Mouse (Mus musculus): ENCODE measurements around the gene Scimp. TPM values are rescaled to one million over a fixed set of nuclear protein-coding genes. Genes with fewer than 3 reads are reported as not detected.
"Not testable (repeated sequence)": the region's sequence is repeated elsewhere in the genome, so short reads cannot be mapped to it uniquely, and the experiment has no call there.

The Scimp gene
- total RNA-seq, 4 experiments from 2014 or later: 0.25 to 0.97 (median 0.53) TPM

DNA sequence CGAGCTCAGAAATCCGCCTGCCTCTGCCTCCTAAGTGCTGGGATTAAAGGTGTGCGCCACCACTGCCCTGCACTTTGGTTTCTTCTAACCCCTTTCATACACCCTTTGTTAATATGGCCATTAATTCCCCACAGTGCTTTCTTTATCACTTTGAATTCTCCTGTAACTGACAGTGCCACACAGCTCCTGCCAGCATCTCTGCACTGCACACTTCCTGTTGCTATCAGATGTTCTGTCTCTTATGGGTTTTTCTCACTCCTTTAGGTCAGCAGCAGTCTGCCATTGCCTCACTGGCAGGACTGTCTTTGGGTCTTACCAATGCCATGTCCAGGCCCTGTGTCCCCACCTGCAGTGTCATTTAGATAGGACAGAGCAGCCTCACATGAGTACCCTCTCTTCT is 41.6 kb downstream of the Scimp start:
- no peak for DNase-seq (ENCODE audit: low spot score)

DNA sequence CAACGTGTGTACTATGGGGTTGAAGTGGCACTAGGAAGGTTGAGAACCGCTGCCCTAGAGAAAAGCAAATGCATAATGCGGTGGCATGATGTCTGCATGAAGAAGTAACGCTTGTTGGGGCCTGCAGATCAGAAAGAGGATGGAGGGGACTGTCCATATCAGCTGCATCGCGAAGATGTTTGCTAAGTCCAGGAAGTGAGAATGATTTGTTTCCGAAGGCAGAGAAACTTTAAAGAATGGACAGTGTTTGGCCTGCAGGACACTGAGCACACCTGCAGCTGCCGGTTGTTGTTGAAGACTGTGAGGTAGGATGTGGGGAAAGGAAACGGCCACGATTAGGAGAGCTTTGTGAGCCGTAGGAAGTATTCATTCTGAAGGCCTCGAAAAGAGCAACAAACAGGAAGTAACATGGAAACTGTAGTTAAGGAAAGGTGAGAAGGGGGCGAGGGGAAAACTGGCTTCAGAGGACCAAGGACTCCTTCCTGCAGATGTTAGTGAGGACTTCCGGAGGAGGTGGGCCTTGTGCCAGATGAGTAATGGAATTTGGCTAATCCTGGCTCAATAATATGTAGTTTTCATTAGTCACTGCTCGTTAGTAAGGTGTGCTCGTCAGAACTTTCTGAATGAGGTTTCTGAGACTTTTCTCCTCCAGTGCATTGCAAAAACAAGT is 46.5 kb downstream of the Scimp start:
- DNase-seq (ENCODE audit: low spot score): peak; percentile 62

DNA sequence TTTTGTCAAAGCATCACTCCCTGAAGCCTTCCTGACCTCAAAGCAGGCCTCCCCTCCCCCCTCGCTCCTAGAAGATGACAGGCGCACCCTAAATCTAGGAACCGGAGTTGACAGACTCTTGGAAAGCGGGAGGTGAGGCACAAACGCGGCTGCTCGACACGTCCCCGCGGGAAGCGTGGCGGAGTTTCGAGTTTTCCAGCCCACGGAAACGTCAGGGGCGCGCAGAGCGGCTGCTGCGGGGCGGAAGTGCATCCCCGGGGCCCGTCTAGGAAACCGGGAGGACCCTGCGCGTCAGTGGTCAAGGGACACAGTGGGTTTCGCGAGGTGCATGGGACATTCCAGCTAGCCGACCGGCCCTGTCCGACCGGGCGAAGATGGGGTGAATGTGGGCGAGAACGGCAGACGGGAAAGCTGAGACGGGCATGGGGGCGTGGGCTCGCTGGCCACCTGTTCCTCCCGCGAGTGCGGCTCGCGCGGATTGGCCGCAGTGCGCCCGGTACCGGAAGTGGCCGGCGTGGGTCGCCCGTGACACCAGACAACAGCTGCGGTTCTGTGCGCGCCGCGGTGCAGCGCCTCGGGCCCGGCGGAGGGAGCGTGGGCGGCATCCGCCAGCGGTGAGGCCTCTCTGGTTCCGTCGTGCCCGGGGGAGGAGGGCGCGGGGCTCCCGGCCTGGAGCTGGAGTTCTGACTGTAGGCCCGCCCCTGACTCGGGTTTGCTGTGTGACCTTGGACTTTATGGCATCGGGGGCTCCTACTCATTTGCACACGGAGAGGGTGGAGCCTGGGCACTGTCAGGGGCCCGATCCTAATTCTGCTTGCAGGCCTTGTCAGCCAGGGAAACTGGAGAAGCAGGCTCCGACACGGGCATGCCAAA is 48.2 kb downstream of the Scimp start, which contains the start of gene Zfp3:
TSS of gene Zfp3 (plus strand) at position 274 of the 873 bp plus-strand sequence.
- DNase-seq (ENCODE audit: low spot score): peak; percentile 54

DNA sequence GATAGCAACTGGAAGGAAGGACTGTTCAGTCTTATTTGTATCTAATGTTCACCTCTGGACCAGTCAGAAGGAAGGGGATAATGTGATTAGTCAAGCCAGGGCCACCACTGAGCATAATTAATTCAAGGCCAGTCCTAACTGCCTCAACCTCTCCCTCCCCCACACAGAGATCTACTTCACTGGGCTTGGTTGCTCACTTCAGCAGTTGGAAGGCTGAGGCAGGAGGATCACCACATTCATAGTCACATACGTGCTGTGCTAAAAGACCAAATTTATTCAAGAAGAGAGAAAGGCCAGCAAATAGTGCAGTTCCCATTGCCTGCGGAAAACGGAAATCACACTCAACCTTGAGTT is 48.8 kb downstream of the Scimp start:
- no peak for DNase-seq (ENCODE audit: low spot score)

DNA sequence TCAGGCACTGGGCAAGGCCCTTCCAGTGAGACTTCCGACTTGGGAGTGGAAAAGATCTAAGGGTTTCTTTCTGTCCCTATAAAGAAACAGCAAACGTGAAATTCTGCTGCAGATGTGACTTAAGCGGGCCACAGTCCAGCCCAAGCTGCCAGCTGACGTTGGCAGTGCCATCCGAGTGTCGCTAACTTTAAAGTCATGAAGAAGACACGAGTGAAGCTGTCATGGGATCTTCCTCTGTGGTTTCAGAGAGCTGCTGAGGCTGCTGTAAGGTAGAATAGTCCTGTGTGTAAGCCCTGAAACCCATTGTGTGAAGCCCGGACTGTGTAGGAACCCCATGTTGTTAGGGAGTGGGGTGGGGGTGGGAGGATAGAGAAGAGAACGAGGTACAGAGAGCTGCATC is 49.7 kb downstream of the Scimp start:
- no peak for DNase-seq (ENCODE audit: low spot score)

DNA sequence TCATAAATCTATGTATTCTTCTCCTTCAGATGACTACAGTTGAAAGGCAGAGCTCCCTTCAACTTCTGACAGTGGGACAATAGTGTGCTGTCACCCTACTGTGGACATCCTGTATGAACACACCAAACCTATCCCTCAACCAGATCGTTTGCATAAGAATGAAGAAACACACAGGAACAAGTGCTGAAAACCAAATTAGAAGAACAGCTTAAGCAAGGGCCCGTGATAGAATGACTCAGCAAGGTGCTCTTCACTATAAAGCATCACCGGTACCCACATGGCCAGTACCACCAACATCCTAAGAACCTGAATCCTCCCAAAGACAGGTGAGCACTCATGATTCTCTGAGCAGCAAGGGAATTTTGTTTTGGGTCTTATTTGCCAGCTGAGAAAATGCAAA is 51.9 kb downstream of the Scimp start:
- not testable (repeated sequence) for DNase-seq (ENCODE audit: low spot score)

DNA sequence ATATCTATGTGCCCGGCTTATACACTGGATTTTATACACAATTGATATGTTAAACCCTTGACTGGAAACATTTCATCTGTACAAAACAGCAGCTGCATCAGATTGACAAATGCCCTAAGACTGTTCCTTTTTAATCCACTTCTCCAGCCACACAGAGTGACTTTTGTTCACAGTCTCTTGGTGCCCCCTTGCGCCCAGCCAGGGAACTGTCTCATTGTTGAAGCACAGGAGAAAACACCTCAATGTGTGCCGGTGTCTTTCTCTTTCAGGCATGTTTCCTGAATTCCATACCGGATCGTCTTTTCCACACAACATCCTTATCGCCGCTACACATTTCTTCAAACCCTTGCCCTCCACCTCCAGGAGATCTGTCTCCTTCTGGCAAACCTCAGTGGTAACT is 56.7 kb downstream of the Scimp start:
- DNase-seq (ENCODE audit: low spot score): peak; percentile 76

DNA sequence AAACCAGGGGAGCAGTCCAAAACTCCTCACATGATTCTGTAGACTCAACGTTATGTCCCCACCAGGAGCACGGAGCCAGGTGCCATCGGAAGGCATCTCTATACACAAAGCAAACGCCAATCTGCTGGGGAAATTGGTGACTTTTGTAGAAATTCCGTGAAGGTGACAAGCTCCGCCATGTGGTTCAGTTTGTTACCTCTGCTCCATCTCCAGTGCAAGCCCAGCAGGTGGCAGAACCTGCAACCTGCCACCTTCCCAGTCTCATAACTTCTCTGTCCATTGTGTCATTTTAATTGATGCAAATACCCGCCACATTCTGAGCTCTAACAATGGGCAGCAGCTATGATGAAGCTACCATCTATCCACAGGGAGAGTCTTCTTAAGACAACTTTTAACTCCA is 57.4 kb downstream of the Scimp start:
- no peak for DNase-seq (ENCODE audit: low spot score)

DNA sequence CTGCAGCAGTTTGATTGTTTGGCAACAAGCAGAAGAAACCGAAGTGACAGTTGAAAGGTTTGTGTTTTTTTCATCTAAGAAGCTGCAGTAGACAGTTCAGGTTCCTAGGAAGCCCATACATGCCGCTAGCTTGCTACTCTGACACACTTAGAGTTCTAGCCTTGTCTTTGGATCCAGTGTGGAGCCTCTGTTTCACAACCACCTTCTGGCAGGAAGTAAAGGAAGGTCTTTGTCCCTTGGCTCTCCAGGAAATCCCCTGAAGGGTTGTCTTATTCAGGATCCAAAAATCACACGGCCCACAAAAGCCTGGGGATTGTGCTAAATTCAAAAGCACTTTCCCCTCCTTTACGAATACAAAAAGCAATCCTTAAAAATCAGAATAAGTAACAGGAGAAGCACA is 57.9 kb downstream of the Scimp start:
- no peak for DNase-seq (ENCODE audit: low spot score)

DNA sequence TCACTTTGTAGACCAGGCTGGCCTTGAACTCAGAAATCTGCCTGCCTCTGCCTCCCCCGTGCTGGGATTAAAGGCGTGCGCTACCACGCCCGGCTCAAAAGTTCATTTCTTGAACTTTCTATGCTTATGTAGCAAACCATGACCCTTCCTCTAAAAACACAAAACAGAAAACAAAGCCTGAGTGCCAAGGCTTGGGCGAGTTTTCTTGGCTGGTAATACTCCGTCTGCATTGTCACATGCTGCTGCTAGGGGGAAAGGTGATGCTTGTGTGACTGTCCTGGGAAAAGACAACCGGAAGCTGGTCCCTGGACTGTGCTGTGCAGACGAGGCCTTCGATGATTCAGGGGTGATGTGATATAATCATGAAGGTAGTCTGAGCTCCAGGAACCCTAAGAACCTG is 59.2 kb downstream of the Scimp start:
- no peak for DNase-seq (ENCODE audit: low spot score)

DNA sequence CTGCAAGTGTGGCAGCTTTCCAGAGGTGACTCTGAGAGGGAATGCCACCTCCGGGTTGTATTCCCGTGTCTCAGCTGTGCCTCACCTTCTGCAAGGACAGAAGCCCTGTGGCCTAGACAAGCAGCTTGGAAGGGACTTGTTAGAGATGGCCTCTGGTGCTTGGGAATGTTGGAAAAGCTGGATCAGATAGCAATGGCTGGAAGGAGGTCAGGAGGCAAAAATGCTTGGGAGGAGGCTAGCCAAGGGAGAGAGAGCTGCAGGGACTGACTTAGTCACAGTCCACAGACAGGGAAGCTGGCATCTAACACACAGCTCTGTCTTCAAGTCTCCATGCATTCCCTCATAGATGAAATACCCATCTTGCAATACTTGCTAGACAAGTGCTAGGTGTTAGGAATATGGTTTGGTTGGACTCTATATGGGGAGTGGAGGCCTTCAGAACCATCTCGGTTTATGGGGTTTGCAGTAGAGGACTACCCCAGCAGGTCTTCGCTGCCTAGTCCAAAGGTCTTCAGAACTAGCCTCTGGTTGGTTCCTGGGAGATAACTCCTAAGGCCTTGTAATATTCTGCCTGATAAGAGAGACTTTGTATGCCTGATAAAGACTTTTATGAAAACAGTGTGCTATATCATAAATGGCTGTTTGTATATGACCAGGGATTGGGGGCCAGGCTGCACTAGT is 59.9 kb downstream of the Scimp start:
- no peak for DNase-seq (ENCODE audit: low spot score)

DNA sequence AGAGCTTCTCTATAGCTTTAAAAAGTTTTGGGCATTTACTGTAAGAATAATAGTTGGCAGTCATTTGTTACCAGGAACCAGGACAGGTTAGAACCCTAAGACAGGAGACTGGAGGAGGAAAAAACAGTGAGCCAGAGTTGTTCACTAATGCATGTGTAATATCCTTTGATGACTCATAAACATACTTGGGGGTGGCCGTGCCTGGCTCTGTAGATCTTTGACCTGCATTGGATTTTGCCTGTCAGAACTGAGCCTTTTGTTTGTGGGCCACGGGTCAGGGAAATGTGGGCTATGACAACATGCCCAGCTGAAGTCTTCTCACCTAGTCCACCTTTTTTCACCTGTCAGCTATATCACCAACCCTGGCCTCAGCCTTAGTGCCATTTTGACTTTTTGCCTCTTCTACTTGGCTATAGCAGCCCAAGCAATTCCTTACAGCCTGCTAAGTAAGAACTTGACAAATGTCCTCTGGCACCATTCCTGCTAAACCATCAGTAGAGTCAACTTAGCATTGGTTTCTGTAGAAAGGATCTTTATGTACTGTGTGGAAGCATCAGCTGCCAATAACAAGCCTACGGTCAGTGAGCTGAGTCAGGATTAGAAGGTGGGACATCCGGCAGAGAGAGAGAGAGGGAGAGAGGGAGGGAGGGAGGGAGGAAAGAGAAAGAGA is 64.4 kb downstream of the Scimp start:
- no peak for DNase-seq (ENCODE audit: low spot score)

DNA sequence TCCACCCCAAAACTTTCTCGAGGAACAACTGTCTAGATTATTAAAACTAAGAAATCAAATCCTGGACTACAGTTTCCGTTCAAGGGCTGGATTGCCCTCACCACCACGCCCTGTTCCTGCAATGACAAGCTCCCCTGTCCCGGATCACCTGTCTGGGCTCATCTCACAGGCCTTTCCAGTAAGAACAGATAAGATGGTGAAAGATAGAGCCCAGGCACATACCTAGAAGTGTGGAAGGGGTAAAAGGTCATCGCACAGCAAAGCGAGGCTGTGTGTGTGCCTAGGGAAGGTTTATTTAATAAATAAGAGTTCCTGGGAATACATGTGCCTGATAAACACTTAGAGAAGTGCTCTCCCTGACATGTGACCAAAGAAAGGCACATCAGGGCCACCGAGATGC is 66.8 kb downstream of the Scimp start:
- DNase-seq (ENCODE audit: low spot score): no peak

DNA sequence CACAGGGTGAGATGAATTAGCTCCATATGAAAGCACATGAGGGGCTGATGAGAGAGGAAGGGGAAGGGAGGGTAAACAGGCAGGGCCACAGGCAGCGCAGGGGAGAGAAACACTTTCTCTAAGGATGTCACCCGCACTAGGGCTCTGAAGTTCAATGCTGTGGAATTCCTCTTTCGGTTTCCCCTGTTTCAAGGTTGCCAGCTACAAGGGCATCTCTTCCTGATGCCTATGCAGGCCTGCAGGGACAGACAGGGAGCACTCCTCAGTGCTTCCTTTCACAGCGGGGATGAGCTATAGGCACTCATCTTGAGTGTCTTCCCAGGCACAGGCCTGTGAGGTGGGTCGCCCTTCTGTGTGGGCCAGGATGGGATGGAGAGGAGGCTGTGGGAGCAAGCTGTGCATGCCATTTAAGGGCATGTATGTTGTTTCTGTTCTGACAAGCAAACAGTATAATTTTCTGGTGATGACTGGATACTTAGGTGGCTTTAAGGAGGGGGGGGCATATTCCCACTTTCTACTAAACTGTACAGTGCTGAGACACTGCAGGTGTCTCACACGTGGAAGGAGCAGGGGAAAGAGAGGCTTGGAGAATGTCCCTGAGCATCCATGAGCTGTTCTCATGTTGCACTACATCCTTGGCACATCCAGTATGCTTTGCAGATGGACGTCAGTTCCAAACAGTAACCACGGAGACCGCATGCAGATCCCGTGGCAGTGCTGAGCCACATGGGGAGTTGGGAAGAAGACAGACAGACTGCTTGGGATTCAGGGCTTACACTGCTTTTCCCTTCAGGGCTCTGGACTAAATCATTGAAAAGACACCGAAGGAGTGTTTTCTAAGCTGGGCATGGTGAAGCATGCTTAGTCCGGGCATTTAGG is 69.6 kb downstream of the Scimp start:
- DNase-seq (ENCODE audit: low spot score): no peak

DNA sequence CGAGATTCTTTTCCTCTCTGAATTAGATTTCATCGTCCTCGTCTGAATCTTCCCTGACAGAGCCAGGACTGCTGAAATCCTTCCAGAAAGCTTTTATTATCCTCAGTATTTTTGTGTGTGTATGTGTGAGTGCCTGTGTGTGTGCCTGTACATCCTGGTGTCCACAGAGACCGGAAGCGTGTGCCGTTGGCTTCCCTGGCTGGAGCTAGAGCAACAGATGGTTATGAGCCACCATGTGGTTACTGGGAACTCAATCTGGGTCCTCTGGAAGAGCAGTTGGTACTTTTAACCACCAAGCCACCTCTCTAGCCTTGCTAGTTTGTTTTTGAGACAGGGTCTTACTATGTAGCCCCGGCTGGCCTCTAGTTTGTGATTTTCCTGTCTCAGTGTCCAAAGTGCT is 70.3 kb downstream of the Scimp start:
- no peak for DNase-seq (ENCODE audit: low spot score)

DNA sequence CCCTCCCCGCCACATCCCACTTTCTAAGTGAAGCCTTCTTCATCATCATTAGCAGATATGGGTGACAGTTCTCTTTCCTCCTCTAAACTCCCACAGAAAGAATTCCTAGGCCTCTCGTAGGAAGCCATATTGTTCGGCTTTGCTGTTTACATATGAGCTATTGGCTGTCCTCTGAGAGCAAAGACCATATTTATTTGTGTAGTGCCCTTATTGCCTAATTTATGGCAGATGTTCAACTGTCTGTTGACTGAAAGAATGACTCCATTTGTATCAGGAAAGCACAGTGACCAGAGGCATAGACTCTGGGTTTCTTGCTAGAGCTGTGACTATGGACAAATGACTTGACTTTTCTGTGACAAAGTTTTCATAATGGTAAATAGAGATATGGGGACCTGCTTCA is 70.8 kb downstream of the Scimp start:
- no peak for DNase-seq (ENCODE audit: low spot score)

Small RNA genes within 50 kb of the gene (microRNA-seq; reads per million reads assigned to microRNA genes)
- gene Gm22760: not detected

Other genes with a start within 250 kb of the Scimp start
- 10 to 100 TPM; 47.8 to 52.8 (median 49.4) TPM for gene Mink1, start 249.7 kb downstream of the Scimp start, total RNA-seq (2022)
- gene 4930544D05Rik, start 196.7 kb downstream of the Scimp start, total RNA-seq (2022): not detected
- not detected for gene Chrne, start 193.4 kb downstream of the Scimp start, total RNA-seq (2022)
- gene Gp1ba, start 173.5 kb downstream of the Scimp start, total RNA-seq (2022): under 1 TPM; 0.31 to 0.55 (median 0.54) TPM
- 10 to 100 TPM; 53.0 to 67.3 (median 58.7) TPM for gene Rnf167, start 165.4 kb downstream of the Scimp start, total RNA-seq (2022)
- 100 to 1,000 TPM; 640 to 724 (median 656) TPM for gene Slc25a11, start 165.1 kb downstream of the Scimp start, total RNA-seq (2022)
- 100 to 1,000 TPM; 243 to 295 (median 274) TPM for gene Pfn1, start 157.9 kb downstream of the Scimp start, total RNA-seq (2022)
- 1,000 to 10,000 TPM; 1,693 to 1,917 (median 1,770) TPM for gene Eno3, start 155.4 kb downstream of the Scimp start, total RNA-seq (2022)
- gene Spag7, start 143.2 kb downstream of the Scimp start, total RNA-seq (2022): 100 to 1,000 TPM in 1 of 4 experiments, 10 to 100 TPM in 3; 89.6 to 119 (median 95.7) TPM
- gene Camta2, start 124.5 kb downstream of the Scimp start, total RNA-seq (2022): 10 to 100 TPM; 32.4 to 41.1 (median 34.2) TPM
- gene Inca1, start 112.4 kb downstream of the Scimp start, total RNA-seq (2022): 1 to 10 TPM; 5.1 to 6.7 (median 5.6) TPM
- 100 to 1,000 TPM; 456 to 555 (median 507) TPM for gene Kif1c, start 112.0 kb downstream of the Scimp start, total RNA-seq (2022)
- 1 to 10 TPM; 6.1 to 8.6 (median 7.5) TPM for gene Zfp3, start 48.4 kb downstream of the Scimp start, total RNA-seq (2022)
- gene Rabep1, start 32.2 kb upstream of the Scimp start, total RNA-seq (2022): 10 to 100 TPM; 35.9 to 40.8 (median 36.5) TPM
- 10 to 100 TPM; 42.5 to 49.0 (median 45.9) TPM for gene Nup88, start 157.4 kb upstream of the Scimp start, total RNA-seq (2022)
- gene Rpain, start 157.6 kb upstream of the Scimp start, total RNA-seq (2022): 10 to 100 TPM; 15.7 to 17.6 (median 16.7) TPM
- gene C1qbp, start 170.4 kb upstream of the Scimp start, total RNA-seq (2022): 100 to 1,000 TPM; 205 to 232 (median 222) TPM
- gene Dhx33, start 191.9 kb upstream of the Scimp start, total RNA-seq (2022): 10 to 100 TPM in 3 of 4 experiments, 1 to 10 TPM in 1; 9.5 to 11.8 (median 10.6) TPM
- gene Mis12, start 207.0 kb upstream of the Scimp start, total RNA-seq (2022): 1 to 10 TPM; 5.6 to 9.2 (median 6.9) TPM
- gene Derl2, start 207.3 kb upstream of the Scimp start, total RNA-seq (2022): 10 to 100 TPM; 30.2 to 42.5 (median 34.6) TPM
- gene 6330403K07Rik, start 220.9 kb upstream of the Scimp start, total RNA-seq (2022): 1 to 10 TPM in 1 of 4 experiments, under 1 TPM in 3; 0.41 to 1.2 (median 0.57) TPM

Measured in heart, adult 8-10 months (tissue).